Mouse (Mus musculus) right cerebral cortex, postnatal 14 days (tissue): ENCODE results near the gene Erp29.
"Not testable (repeated sequence)": the region's sequence is repeated elsewhere in the genome, so short reads cannot be mapped to it uniquely, and the experiment has no call there.

Experiments used
- DNase-seq: peaks from one replicate; pipeline ENCODE4 v3.0.0; 2022

The Erp29 gene

GRCm38 (mm10) chr5:121452026-121452869 lies at the start of gene Erp29:
Gene Erp29 (minus strand): TSS chr5:121452506.
- DNase-seq = peak; percentile 99

GRCm38 (mm10) chr5:121501424-121501996 lies 49.2 kb upstream of the Erp29 start:
- DNase-seq = not testable (repeated sequence)

- DNase-seq = no peak
Observed at GRCm38 (mm10) chr5:121500719-121501118, 48.4 kb upstream of the Erp29 start.

- DNase-seq = peak; percentile 56
Observed at GRCm38 (mm10) chr5:121493305-121493704, 41.0 kb upstream of the Erp29 start.

- DNase-seq = no peak
Observed at GRCm38 (mm10) chr5:121484801-121485200, 32.5 kb upstream of the Erp29 start.

- no peak for DNase-seq
Observed at GRCm38 (mm10) chr5:121477680-121478079, 25.4 kb upstream of the Erp29 start.

- DNase-seq = no peak
Observed at GRCm38 (mm10) chr5:121476040-121476439, 23.7 kb upstream of the Erp29 start.

GRCm38 (mm10) chr5:121474610-121475009 lies 22.3 kb upstream of the Erp29 start:
- no peak for DNase-seq

- DNase-seq = no peak
Observed at GRCm38 (mm10) chr5:121472411-121472810, 20.1 kb upstream of the Erp29 start.

- no peak for DNase-seq
Observed at GRCm38 (mm10) chr5:121469566-121469965, 17.3 kb upstream of the Erp29 start.

- no peak for DNase-seq
Observed at GRCm38 (mm10) chr5:121463601-121464250, 11.4 kb upstream of the Erp29 start.

- no peak for DNase-seq
Observed at GRCm38 (mm10) chr5:121462967-121463366, 10.7 kb upstream of the Erp29 start.

GRCm38 (mm10) chr5:121462171-121462502 lies 9.8 kb upstream of the Erp29 start:
- no peak for DNase-seq

GRCm38 (mm10) chr5:121461339-121462170 lies 9.2 kb upstream of the Erp29 start:
- DNase-seq = no peak

- no peak for DNase-seq
Observed at GRCm38 (mm10) chr5:121455510-121456265, 3.4 kb upstream of the Erp29 start.

GRCm38 (mm10) chr5:121454503-121454782 lies 2.1 kb upstream of the Erp29 start:
- DNase-seq = no peak

- no peak for DNase-seq
Observed at GRCm38 (mm10) chr5:121453743-121454502, 1.6 kb upstream of the Erp29 start.

- DNase-seq = no peak
Observed at GRCm38 (mm10) chr5:121452906-121453305, 600 bp upstream of the Erp29 start.

- DNase-seq = no peak
Observed at GRCm38 (mm10) chr5:121451644-121452025, 671 bp downstream of the Erp29 start, which contains the start of gene Tmem116. Gene Tmem116 (plus strand): TSS chr5:121451893.

- no peak for DNase-seq
Observed at GRCm38 (mm10) chr5:121451203-121451602, 1.1 kb downstream of the Erp29 start.

- no peak for DNase-seq
Observed at GRCm38 (mm10) chr5:121450476-121450875, 1.8 kb downstream of the Erp29 start.

GRCm38 (mm10) chr5:121449976-121450375 lies 2.3 kb downstream of the Erp29 start:
- peak; percentile 57 for DNase-seq
